Mouse (Mus musculus) midbrain, postnatal 0 days (tissue): ENCODE measurements around the gene Fcrla. TPM values are rescaled to one million over a fixed set of nuclear protein-coding genes. Genes with fewer than 3 reads are reported as not detected.

Experiments
- ATAC-seq: fragments of 200-750 bp; cut with Nextera tagmentation; 2 replicates; pipeline ENCODE4 v1.8.0; 2017; ENCODE audit warnings: moderate number of reproducible peaks, mild to moderate bottlenecking, moderate TSS enrichment, moderate library complexity; ENCODE audit not compliant: low FRiP score
- DNase-seq: peaks from one replicate; pipeline ENCODE4 v3.0.0-alpha.2; 2015; ENCODE audit warnings: low spot score
- H3K27ac ChIP-seq: fragments of 300-500 bp; sonication (generic); 2 replicates; pipeline ENCODE4 v1.5.1; 2014; ENCODE audit warnings: low read depth, mild to moderate bottlenecking, low read length, mixed read lengths
- H3K27me3 ChIP-seq: fragments of 300-500 bp; sonication (generic); 2 replicates; pipeline ENCODE4 v1.6.1; 2014; ENCODE audit warnings: low read length, control low read depth, mixed read lengths; ENCODE audit not compliant: insufficient read depth
- H3K36me3 ChIP-seq: fragments of 300-500 bp; sonication (generic); 2 replicates; pipeline ENCODE4 v1.6.1; 2014; ENCODE audit warnings: low read length, control low read depth, mixed read lengths; ENCODE audit not compliant: insufficient read depth
- H3K4me1 ChIP-seq: fragments of 300-500 bp; sonication (generic); 2 replicates; pipeline ENCODE4 v1.6.1; 2014; ENCODE audit warnings: mild to moderate bottlenecking, control low read depth, antibody characterized with exemption, low read length, mixed read lengths; ENCODE audit not compliant: insufficient read depth
- H3K4me2 ChIP-seq: fragments of 300-500 bp; sonication (generic); 2 replicates; pipeline ENCODE4 v1.6.1; 2014; ENCODE audit warnings: low read depth, mild to moderate bottlenecking, low read length, mixed read lengths; ENCODE audit not compliant: poor library complexity, severe bottlenecking
- H3K4me3 ChIP-seq: fragments of 300-500 bp; sonication (generic); 2 replicates; pipeline ENCODE4 v1.5.1; 2014; ENCODE audit warnings: low read depth, mild to moderate bottlenecking, low read length, moderate library complexity
- H3K9ac ChIP-seq: fragments of 300-500 bp; sonication (generic); replicated peaks from 2 replicates; pipeline ENCODE4 v1.6.1; 2014; ENCODE audit warnings: mild to moderate bottlenecking, low read length, moderate library complexity, mixed read lengths; ENCODE audit not compliant: poor library complexity, severe bottlenecking
- H3K9me3 ChIP-seq: fragments of 300-500 bp; sonication (generic); 2 replicates; pipeline ENCODE4 v1.6.1; 2016; ENCODE audit warnings: low read length, control low read depth
- CTCF ChIP-seq: IDR thresholded peaks from 2 replicates; pipeline ENCODE4 v1.5.1; 2016; ENCODE audit warnings: antibody characterized with exemption, mild to moderate bottlenecking
- WGBS: fragments of 180-500 bp; shearing (Covaris S2); extraction: QIAGEN DNeasy Blood & Tissue Kit; methylation state at CpG from one replicate; pipeline ENCODE4 v1.1.7; 2014; 5-methylcytosine and 5-hydroxymethylcytosine counted together
- polyA plus RNA-seq: library from polyadenylated mRNA; unstranded; fragments of >200 nt; fragmentation: Nextera tagmentation; extraction: Ambion mirVana; gene quantifications from 2 replicates; pipeline ENCODE4 v1.2.1, GENCODE M21; 2015
- total RNA-seq: library from RNA; depleted of rRNA; stranded (reverse); fragments of >200 nt; gene quantifications from 2 replicates; pipeline ENCODE4 v1.2.3, GENCODE M21; 2014

Gene Fcrla
- total and polyA plus RNA-seq, 2 experiments from 2014 or later: not detected

DNA sequence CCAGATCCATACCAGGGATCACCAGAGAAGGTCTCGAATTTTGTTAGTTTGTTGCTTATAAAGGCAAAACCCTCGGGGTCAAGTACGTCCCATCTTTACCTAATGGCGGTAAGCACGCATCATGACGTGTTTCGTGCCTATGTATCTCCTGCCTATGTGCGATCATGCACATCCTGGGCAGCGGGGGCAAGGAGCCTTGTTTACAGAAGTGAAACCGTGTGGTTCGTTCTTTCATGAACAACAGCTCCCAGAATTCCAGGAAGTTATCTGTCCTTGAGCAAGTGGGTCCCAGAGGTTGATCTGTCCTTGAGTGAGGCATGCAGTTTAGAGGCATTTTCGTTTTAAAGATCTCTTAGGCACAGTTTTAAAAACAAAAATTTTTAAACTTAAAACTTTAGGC, 11.9 kb upstream of the Fcrla start:
- ATAC-seq: no peak
- 84% methylated on average over 12 of the region's 12 CpGs for WGBS
- Histone ChIP-seq H3K4me3 (no peak overlapping the region), H3K4me1 (no peaks in the 10 kb centered on the region), H3K27me3 (no peaks in the 10 kb centered on the region), H3K36me3 (no peaks in the 10 kb centered on the region), H3K27ac (no peak overlapping the region), H3K9ac (no peak overlapping the region), H3K9me3 (no peaks in the 10 kb centered on the region), H3K4me2 (no peak overlapping the region)
- DNase-seq: no peak
- no peak for TF ChIP-seq CTCF

DNA sequence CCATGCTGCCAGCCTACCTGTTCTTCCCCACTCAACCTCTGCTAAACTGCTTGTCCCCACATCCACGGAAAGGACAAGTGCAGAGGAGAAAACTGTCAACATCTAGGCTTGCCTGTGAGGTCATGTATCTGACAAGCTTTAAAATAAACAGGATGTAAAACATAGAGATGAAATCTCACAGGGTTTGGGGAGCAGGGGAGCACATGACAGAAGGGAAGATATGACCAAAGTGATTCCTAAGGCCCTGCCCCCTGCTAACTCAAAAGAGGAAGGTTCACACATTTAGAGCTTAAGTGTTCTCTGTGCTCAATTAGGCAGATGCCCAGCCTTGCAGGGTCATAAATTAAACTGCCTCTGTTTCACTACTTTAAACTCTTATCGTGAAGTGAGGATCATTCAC, 7.0 kb upstream of the Fcrla start:
- H3K4me2 ChIP-seq: no peak overlapping the region
- H3K36me3 ChIP-seq: no peaks in the 10 kb centered on the region
- H3K9me3 ChIP-seq: no peaks in the 10 kb centered on the region
- ATAC-seq (no peak), DNase-seq (no peak)
- H3K27me3 ChIP-seq: no peaks in the 10 kb centered on the region
- no peak overlapping the region for H3K4me3 ChIP-seq
- H3K4me1 ChIP-seq: no peaks in the 10 kb centered on the region
- no peak for TF ChIP-seq CTCF
- no peak overlapping the region for H3K27ac ChIP-seq
- WGBS: 88% methylated on average over 2 of the region's 2 CpGs
- no peak overlapping the region for H3K9ac ChIP-seq

DNA sequence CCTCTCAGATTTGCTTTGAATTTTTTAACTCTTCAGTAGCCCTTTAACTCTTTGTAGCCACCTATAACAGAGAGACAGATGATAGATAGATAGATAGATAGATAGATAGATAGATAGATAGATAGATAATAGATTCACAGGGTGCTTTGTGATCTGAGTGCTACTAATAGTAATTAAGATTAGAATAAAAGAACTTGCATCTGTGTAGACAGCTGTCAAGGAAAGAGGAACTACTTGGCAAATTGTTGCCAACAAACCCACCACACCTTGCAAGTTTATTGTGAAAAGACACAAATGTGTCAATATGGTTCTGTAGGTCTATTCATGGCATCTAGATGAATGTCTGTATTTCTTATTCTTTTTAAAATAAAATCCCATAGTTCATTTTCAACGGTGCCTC, 6.6 kb upstream of the Fcrla start:
- H3K9me3 ChIP-seq: no peaks in the 10 kb centered on the region
- TF ChIP-seq CTCF: no peak
- DNase-seq (no peak), ATAC-seq (no peak)
- no peak overlapping the region for H3K27ac ChIP-seq
- no peak overlapping the region for H3K9ac ChIP-seq
- H3K4me3 ChIP-seq: no peak overlapping the region
- H3K4me1 ChIP-seq: no peaks in the 10 kb centered on the region
- H3K27me3 ChIP-seq: no peaks in the 10 kb centered on the region
- H3K36me3 ChIP-seq: no peaks in the 10 kb centered on the region
- 84% methylated on average over 1 of the region's 1 CpGs for WGBS
- no peak overlapping the region for H3K4me2 ChIP-seq

DNA sequence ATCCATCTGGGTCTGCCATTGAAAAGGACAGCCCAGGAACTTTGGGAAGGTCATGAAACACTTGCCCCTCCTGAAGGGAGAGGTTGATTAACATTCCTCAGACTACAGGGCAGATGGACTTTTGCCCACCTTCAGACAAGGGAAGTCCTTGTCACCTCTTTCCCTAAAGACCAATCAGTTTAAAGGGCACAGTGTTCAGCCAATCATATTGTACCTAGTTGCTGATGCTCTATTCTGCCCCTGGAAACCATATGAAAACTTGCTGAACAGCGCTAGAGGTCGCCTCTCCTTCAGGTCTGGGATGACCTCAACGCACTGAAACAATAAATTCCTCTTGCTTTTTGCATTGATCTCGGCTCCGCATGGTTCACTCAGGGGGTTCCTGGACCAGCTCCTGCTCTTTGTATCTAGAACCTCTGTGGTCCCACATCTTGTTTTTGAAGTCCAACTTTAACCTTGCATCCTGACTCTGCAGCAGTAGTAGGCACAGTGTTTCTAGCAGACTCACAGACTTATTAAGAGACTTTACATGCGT, 6.1 kb upstream of the Fcrla start:
- Histone ChIP-seq H3K9ac (no peak overlapping the region), H3K4me1 (no peaks in the 10 kb centered on the region), H3K4me2 (no peak overlapping the region), H3K9me3 (no peaks in the 10 kb centered on the region), H3K27me3 (no peaks in the 10 kb centered on the region), H3K36me3 (no peaks in the 10 kb centered on the region), H3K27ac (no peak overlapping the region), H3K4me3 (no peak overlapping the region)
- TF ChIP-seq CTCF: no peak
- 76% methylated on average over 6 of the region's 6 CpGs for WGBS
- DNase-seq (no peak), ATAC-seq (no peak)

DNA sequence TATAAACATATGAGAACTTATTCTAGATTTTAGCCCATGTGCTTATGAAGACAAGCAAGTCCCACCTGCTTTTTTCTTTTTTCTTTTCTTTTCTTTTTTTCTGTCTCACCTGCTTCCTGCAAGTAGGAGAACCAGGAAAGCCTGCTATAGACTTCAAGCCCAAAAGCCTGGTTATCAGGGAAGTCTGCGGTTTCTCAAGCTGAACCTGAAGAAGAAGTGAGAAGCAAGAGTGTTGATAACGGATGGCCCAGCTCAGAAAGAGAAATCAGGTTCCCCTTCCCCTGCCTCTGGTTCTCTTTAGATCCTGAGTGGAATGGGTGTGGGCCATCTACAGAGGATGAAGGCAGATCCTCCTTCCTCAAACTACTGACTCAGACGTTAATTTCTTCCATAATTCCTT, 4.7 kb upstream of the Fcrla start:
- no peaks in the 10 kb centered on the region for H3K4me1 ChIP-seq
- DNase-seq: no peak
- H3K9ac ChIP-seq: no peak overlapping the region
- TF ChIP-seq CTCF: no peak
- no peak overlapping the region for H3K4me3 ChIP-seq
- H3K27ac ChIP-seq: no peak overlapping the region
- WGBS: 80% methylated on average over 3 of the region's 3 CpGs
- ATAC-seq: no peak
- no peak overlapping the region for H3K4me2 ChIP-seq
- no peaks in the 10 kb centered on the region for H3K36me3 ChIP-seq
- no peaks in the 10 kb centered on the region for H3K27me3 ChIP-seq
- H3K9me3 ChIP-seq: no peaks in the 10 kb centered on the region

DNA sequence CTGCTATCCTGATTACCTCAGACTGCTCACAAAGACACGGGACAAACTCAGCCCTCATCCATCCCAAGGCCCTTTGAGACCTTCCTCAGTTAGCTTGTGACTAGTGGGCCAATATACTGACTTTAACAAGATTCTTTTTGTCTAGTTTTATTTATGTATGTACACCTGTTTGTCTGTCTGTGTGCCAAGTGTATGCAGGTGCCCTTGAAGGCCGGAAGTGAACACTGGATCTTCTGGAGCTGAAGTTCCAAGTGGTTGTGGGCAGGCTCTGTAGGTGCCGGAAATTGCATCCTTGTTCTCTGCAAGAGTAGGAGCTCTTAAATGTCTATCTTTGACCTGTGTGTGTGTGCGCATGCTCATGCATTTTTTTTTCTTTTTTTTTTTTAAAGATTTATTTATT, 1.9 kb upstream of the Fcrla start:
- ATAC-seq (no peak), DNase-seq (no peak)
- no peak overlapping the region for H3K27ac ChIP-seq
- H3K9ac ChIP-seq: no peak overlapping the region
- TF ChIP-seq CTCF: no peak
- H3K4me1 ChIP-seq: no peaks in the 10 kb centered on the region
- H3K4me3 ChIP-seq: no peak overlapping the region
- no peaks in the 10 kb centered on the region for H3K9me3 ChIP-seq
- no peaks in the 10 kb centered on the region for H3K36me3 ChIP-seq
- no peaks in the 10 kb centered on the region for H3K27me3 ChIP-seq
- H3K4me2 ChIP-seq: no peak overlapping the region
- 75% methylated on average over 4 of the region's 4 CpGs for WGBS
